Mouse (Mus musculus) left cerebral cortex, adult 18-20 months (tissue): ENCODE results near the gene Lgals7. TPM values are rescaled to one million over a fixed set of nuclear protein-coding genes. Genes with fewer than 3 reads are reported as not detected.

Experiments
- total RNA-seq, 2 experiments: library from RNA; stranded (reverse); gene quantifications; 2 replicates each; pipeline ENCODE4 v1.2.3; 2021

Gene Lgals7
- total RNA-seq, 2 experiments from 2014 or later, result 0.74 TPM; not detected in 1

Other genes starting within 250 kb of the Lgals7 start
- 1 to 10 TPM; 2.2 to 2.4 TPM for gene Acp7, start 232.5 kb upstream of the Lgals7 start, total RNA-seq
- 10 to 100 TPM; 24.6 TPM for gene Fbxo27, start 171.0 kb upstream of the Lgals7 start, total RNA-seq
- 1 to 10 TPM; 1.9 to 2.3 TPM for gene Fbxo17, start 147.0 kb upstream of the Lgals7 start, total RNA-seq
- 10 to 100 TPM; 62.8 to 71.0 TPM for gene Mrps12, start 122.0 kb upstream of the Lgals7 start, total RNA-seq
- 10 to 100 TPM; 11.0 to 11.6 TPM for gene Sars2, start 121.9 kb upstream of the Lgals7 start, total RNA-seq
- 1 to 10 TPM; 1.1 to 2.9 TPM for gene Ccer2, start 107.7 kb upstream of the Lgals7 start, total RNA-seq
- gene Sirt2, start 97.1 kb upstream of the Lgals7 start, total RNA-seq, result 100 to 1,000 TPM; 120 to 122 TPM
- 10 to 100 TPM; 35.0 to 38.6 TPM for gene Nfkbib, start 96.3 kb upstream of the Lgals7 start, total RNA-seq
- gene Rinl, start 74.9 kb upstream of the Lgals7 start, total RNA-seq, result 1 to 10 TPM; 2.1 to 3.9 TPM
- 100 to 1,000 TPM; 427 to 456 TPM for gene Hnrnpl, start 55.3 kb upstream of the Lgals7 start, total RNA-seq
- gene Ech1, start 38.6 kb upstream of the Lgals7 start, total RNA-seq, result 10 to 100 TPM; 53.5 to 56.6 TPM
- gene Lgals4, start 30.0 kb upstream of the Lgals7 start, total RNA-seq, result 1 to 10 TPM; 1.9 to 2.4 TPM
- gene Capn12, start 17.6 kb downstream of the Lgals7 start, total RNA-seq, result under 1 TPM; 0.61 to 0.95 TPM
- 100 to 1,000 TPM; 192 TPM for gene Actn4, start 98.5 kb downstream of the Lgals7 start, total RNA-seq
- gene Eif3k, start 118.0 kb downstream of the Lgals7 start, total RNA-seq, result 100 to 1,000 TPM; 196 to 199 TPM
- 1 to 10 TPM; 1.0 to 1.7 TPM for gene Map4k1, start 118.2 kb downstream of the Lgals7 start, total RNA-seq